In genomic region chr16:85678228-85678627, GRCm38 (mm10) we compare ENCODE assay signal across 8 mouse cellular contexts.
DNase-seq lines count a peak whose midpoint lies in the region; ATAC-seq and TF ChIP-seq lines count a peak whose summit lies in the region.

No protein-coding gene starts in this region.

- no peak overlapping the region for H3K4me3 ChIP-seq in midbrain, embryonic 11.5 days (ENCODE audit: low read depth, low read length)
- no peak overlapping the region for H3K4me3 ChIP-seq in midbrain, embryonic 10.5 days
- no peak overlapping the region for H3K4me3 ChIP-seq in hindbrain, embryonic 14.5 days (replicated peaks; ENCODE audit: low read length)
- no peak overlapping the region for H3K4me3 ChIP-seq in stomach, postnatal 0 days (ENCODE audit: low read depth, low read length)

- peak; percentile 58; the same call in 1 of the 2 replicates for ATAC-seq in frontal cortex, adult (ENCODE audit: low TSS enrichment)
- ATAC-seq in midbrain, embryonic 11.5 days (ENCODE audit: low FRiP score): peak; percentile 45
- no peak for ATAC-seq in hindbrain, embryonic 14.5 days (ENCODE audit: low FRiP score)
- ATAC-seq in stomach, postnatal 0 days (ENCODE audit: low FRiP score, low TSS enrichment): no peak

- no peaks in the 10 kb centered on the region for H3K27me3 ChIP-seq in midbrain, embryonic 11.5 days (ENCODE audit: control insufficient read depth, insufficient read depth, low read length)
- no peaks in the 10 kb centered on the region for H3K27me3 ChIP-seq in midbrain, embryonic 10.5 days (ENCODE audit: low read depth, poor library complexity, severe bottlenecking)
- H3K27me3 ChIP-seq in hindbrain, embryonic 14.5 days (ENCODE audit: control insufficient read depth, insufficient read depth, low read length): no peaks in the 10 kb centered on the region
- no peaks in the 10 kb centered on the region for H3K27me3 ChIP-seq in stomach, postnatal 0 days (ENCODE audit: control insufficient read depth, insufficient read depth, low read length)

- H3K9me3 ChIP-seq in midbrain, embryonic 11.5 days (ENCODE audit: control insufficient read depth, low read length): no peaks in the 10 kb centered on the region
- no peaks in the 10 kb centered on the region for H3K9me3 ChIP-seq in midbrain, embryonic 10.5 days (replicated peaks)
- no peaks in the 10 kb centered on the region for H3K9me3 ChIP-seq in hindbrain, embryonic 14.5 days (ENCODE audit: control insufficient read depth, low read length)
- H3K9me3 ChIP-seq in stomach, postnatal 0 days (ENCODE audit: control insufficient read depth, low read length): no peaks in the 10 kb centered on the region

- H3K27ac ChIP-seq in midbrain, embryonic 11.5 days (ENCODE audit: low read depth, low read length): no peak overlapping the region
- H3K27ac ChIP-seq in midbrain, embryonic 10.5 days (replicated peaks): no peak overlapping the region
- no peak overlapping the region for H3K27ac ChIP-seq in hindbrain, embryonic 14.5 days
- no peak overlapping the region for H3K27ac ChIP-seq in stomach, postnatal 0 days (replicated peaks)

- H3K4me1 ChIP-seq in midbrain, embryonic 11.5 days (ENCODE audit: control insufficient read depth, insufficient read depth, low read length): no peaks in the 10 kb centered on the region
- H3K4me1 ChIP-seq in midbrain, embryonic 10.5 days: peaks cover 6% of the 10 kb centered on the region; the same call in 1 of the 2 replicates
- 0 out of 2 replicates have a peak, but pooled peaks cover 4% of the 10 kb centered on the region for H3K4me1 ChIP-seq in hindbrain, embryonic 14.5 days (replicated peaks; ENCODE audit: control insufficient read depth, insufficient read depth, low read length)
- H3K4me1 ChIP-seq in stomach, postnatal 0 days (replicated peaks; ENCODE audit: control insufficient read depth, insufficient read depth): no peaks in the 10 kb centered on the region

- peak; percentile 80 for TF ChIP-seq CTCF in stomach, postnatal 0 days (IDR thresholded peaks at IDR 0.05; ENCODE audit: low read depth)

- TF ChIP-seq EP300 in stomach, postnatal 0 days (optimal IDR thresholded peaks at IDR 0.05): no peak

- no peaks in the 10 kb centered on the region for H3K36me3 ChIP-seq in midbrain, embryonic 11.5 days (ENCODE audit: control insufficient read depth, insufficient read depth, low read length)
- no peaks in the 10 kb centered on the region for H3K36me3 ChIP-seq in midbrain, embryonic 10.5 days
- no peaks in the 10 kb centered on the region for H3K36me3 ChIP-seq in hindbrain, embryonic 14.5 days (replicated peaks; ENCODE audit: control insufficient read depth, insufficient read depth)
- no peaks in the 10 kb centered on the region for H3K36me3 ChIP-seq in stomach, postnatal 0 days (ENCODE audit: control insufficient read depth, insufficient read depth, low read length)

- no peak overlapping the region for H3K4me2 ChIP-seq in midbrain, embryonic 11.5 days
- H3K4me2 ChIP-seq in hindbrain, embryonic 14.5 days (replicated peaks): no peak overlapping the region
- H3K4me2 ChIP-seq in stomach, postnatal 0 days (replicated peaks; ENCODE audit: low read depth): no peak overlapping the region

- no peak overlapping the region for H3K9ac ChIP-seq in midbrain, embryonic 11.5 days (ENCODE audit: low read length)
- H3K9ac ChIP-seq in hindbrain, embryonic 14.5 days: no peak overlapping the region
- H3K9ac ChIP-seq in stomach, postnatal 0 days (ENCODE audit: low read length): no peak overlapping the region

- no peak for DNase-seq in frontal cortex, postnatal 10 days (ENCODE audit: low spot score in 2 of 2)
- DNase-seq in midbrain, embryonic 11.5 days (ENCODE audit: low spot score, missing footprints): peak; percentile 84
- DNase-seq in midbrain, embryonic 10.5 days (ENCODE audit: low spot score): no peak
- DNase-seq in hindbrain, embryonic 14.5 days (ENCODE audit: low spot score): peak; percentile 71
- DNase-seq in stomach, postnatal 0 days (ENCODE audit: low spot score): no peak
- DNase-seq in spleen, postnatal 4 days (ENCODE audit: low spot score in 2 of 2): no peak
- no peak for DNase-seq in adrenal gland, adult 2 months

Comparison
In these comparisons a context has a peak if more than half of its experiments do, and no peak if none do; other contexts are left out.
1. DNase-seq: peak in midbrain, embryonic 11.5 days (single experiment) and hindbrain, embryonic 14.5 days (single experiment); none in frontal cortex, postnatal 10 days (0 of 2), midbrain, embryonic 10.5 days (single experiment), stomach, postnatal 0 days (single experiment), spleen, postnatal 4 days (0 of 2) and adrenal gland, adult 2 months (single experiment).
2. ATAC-seq: peak in frontal cortex, adult (single experiment) and midbrain, embryonic 11.5 days (single experiment); none in hindbrain, embryonic 14.5 days (single experiment) and stomach, postnatal 0 days (single experiment).